Mouse (Mus musculus) myocyte (in vitro differentiated cells): ENCODE measurements around the gene Lpar3.
A peak's percentile ranks its signal among the peaks of the same experiment; 100 is the strongest.

Source experiments
- CEBPB ChIP-seq: IDR thresholded peaks from 2 replicates; pipeline ENCODE4 v1.6.1; 2011; ENCODE audit warnings: mild to moderate bottlenecking, moderate library complexity; ENCODE audit not compliant: poor library complexity, insufficient read depth, severe bottlenecking
- MAX ChIP-seq: IDR thresholded peaks from one replicate; pipeline ENCODE4 v1.6.1; 2011; ENCODE audit warnings: low read depth, mild to moderate bottlenecking, control low read depth
- MYOD1 ChIP-seq, 3 experiments: IDR thresholded peaks; one replicate each; pipeline ENCODE4 v1.6.1; 2011; ENCODE audit warnings: control low read depth in 2 of 3, low read depth in 2 of 3, mild to moderate bottlenecking in 2 of 3, moderate library complexity in 1 of 3; ENCODE audit not compliant: insufficient read length in 2 of 3, control insufficient read depth in 1 of 3
- MYOG ChIP-seq, 3 experiments: IDR thresholded peaks; one replicate each; pipeline ENCODE4 v1.6.1; 2011; ENCODE audit warnings: control low read depth in 2 of 3, low read depth in 2 of 3, mild to moderate bottlenecking in 2 of 3; ENCODE audit not compliant: insufficient read length in 2 of 3, control insufficient read depth in 1 of 3, insufficient read depth in 1 of 3
- POLR2A ChIP-seq: IDR thresholded peaks from one replicate; pipeline ENCODE4 v1.6.1; 2011; ENCODE audit warnings: low read depth, mild to moderate bottlenecking, control low read depth, moderate library complexity; ENCODE audit not compliant: insufficient read length
- POLR2AphosphoS2 ChIP-seq: IDR thresholded peaks from one replicate; pipeline ENCODE4 v1.6.1; 2011; ENCODE audit warnings: low read depth, control low read depth; ENCODE audit not compliant: insufficient read length
- TCF12 ChIP-seq: IDR thresholded peaks from one replicate; pipeline ENCODE4 v1.6.1; 2011; ENCODE audit warnings: mild to moderate bottlenecking, control low read depth; ENCODE audit not compliant: poor library complexity, insufficient read depth, severe bottlenecking
- USF1 ChIP-seq: IDR thresholded peaks from one replicate; pipeline ENCODE4 v1.6.1; 2011; ENCODE audit warnings: low read depth, mild to moderate bottlenecking, control low read depth, moderate library complexity

DNA sequence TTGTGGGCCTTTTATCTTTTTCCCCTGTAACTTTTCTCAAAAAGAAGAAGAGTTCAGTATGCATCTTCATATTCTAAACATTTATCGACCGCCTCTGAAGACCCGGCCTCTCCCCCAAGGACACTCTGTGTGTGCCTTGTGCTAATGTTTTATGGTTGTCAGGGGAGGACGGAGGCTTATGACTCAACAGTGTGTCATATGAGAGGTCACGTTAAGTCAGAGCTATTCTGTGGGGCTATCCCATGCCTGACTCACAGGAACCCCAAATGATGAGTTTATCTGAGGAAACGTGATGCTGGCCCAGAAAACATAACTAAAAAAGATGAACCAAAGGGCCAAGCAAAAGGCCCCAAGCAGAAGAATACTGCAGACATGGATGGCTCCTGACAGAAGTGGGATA, 31.0 kb downstream of the Lpar3 start:
- TF ChIP-seq CEBPB (peak; percentile 46; the same call in 1 of the 2 replicates), USF1 (no peak), MAX (no peak), POLR2A (no peak), MYOG (IDR thresholded peaks at IDR 0.05; ENCODE audit: control insufficient read depth in 1 of 3, insufficient read depth in 1 of 3, insufficient read length in 2 of 3, low read depth in 2 of 3) (no peak), TCF12 (no peak), POLR2AphosphoS2 (no peak), MYOD1 (IDR thresholded peaks at IDR 0.05; ENCODE audit: control insufficient read depth in 1 of 3, insufficient read length in 2 of 3, low read depth in 2 of 3) (no peak)
